Mouse (Mus musculus) gastrocnemius, adult 18-20 months (tissue): ENCODE results near the gene Ppp2r5d. TPM values are rescaled to one million over a fixed set of nuclear protein-coding genes. Genes with fewer than 3 reads are reported as not detected.

Experiments
- DNase-seq: peaks from one replicate; pipeline ENCODE4 v3.0.0; 2021; ENCODE audit warnings: low spot score
- total RNA-seq, 2 experiments: library from RNA; stranded (reverse); gene quantifications; 2 replicates each; pipeline ENCODE4 v1.2.3; 2021

Gene Ppp2r5d
- total RNA-seq, 2 experiments from 2014 or later = 26.4 to 28.3 TPM

DNA sequence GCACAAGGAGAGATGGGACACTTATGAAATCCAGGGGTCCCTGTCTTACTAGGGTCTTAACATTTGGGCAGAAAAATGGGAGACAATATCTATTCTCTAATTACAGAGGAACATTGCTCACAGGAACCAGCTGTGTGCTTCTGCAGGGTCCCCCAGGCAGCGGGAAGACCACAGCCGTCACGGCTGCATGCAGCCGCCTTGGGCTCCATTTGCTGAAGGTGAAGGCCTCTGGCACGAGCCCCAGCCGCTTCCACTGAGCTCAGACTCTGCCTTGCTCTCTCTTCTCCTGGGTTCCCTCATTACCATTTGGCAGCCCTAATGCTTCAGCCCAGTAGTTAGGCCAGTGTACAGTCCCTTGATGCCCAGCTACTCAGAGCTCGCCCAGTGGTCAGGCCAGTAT is 16.2 kb upstream of the Ppp2r5d start:
- no peak for DNase-seq

GRCm38 (mm10) chr17:46714756-46715481 is 10.0 kb upstream of the Ppp2r5d start:
- DNase-seq = peak; percentile 14

- DNase-seq = no peak
Measured at GRCm38 (mm10) chr17:46713849-46714248, 8.9 kb upstream of the Ppp2r5d start.

DNA sequence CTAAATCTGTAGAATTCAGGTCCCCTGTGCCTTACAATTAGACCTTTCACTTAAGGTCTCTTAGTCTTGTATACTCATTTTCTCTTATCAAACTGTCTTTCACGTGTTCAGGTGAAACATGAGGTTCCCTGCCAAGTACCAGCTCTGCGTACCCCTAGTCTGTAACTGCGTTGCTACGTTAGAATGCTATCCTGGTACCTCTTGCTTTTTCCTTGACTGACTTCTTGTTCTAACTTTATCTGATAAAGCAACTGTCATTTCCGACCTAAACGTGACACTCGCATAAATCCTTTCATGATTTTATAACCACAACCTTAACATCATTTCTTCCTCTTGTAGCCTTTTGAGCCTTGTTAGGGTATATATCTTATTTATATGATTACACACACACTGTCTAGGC is 7.5 kb upstream of the Ppp2r5d start:
- DNase-seq = no peak

- DNase-seq = peak; percentile 52
Measured at GRCm38 (mm10) chr17:46711612-46712271, 6.8 kb upstream of the Ppp2r5d start.

- peak; percentile 93 for DNase-seq
Measured at GRCm38 (mm10) chr17:46710959-46711597, 6.2 kb upstream of the Ppp2r5d start, which contains the start of gene Pex6. Pex6 (plus strand) TSS chr17:46711463.

GRCm38 (mm10) chr17:46706375-46707089 is 1.6 kb upstream of the Ppp2r5d start:
- peak; percentile 58 for DNase-seq

DNA sequence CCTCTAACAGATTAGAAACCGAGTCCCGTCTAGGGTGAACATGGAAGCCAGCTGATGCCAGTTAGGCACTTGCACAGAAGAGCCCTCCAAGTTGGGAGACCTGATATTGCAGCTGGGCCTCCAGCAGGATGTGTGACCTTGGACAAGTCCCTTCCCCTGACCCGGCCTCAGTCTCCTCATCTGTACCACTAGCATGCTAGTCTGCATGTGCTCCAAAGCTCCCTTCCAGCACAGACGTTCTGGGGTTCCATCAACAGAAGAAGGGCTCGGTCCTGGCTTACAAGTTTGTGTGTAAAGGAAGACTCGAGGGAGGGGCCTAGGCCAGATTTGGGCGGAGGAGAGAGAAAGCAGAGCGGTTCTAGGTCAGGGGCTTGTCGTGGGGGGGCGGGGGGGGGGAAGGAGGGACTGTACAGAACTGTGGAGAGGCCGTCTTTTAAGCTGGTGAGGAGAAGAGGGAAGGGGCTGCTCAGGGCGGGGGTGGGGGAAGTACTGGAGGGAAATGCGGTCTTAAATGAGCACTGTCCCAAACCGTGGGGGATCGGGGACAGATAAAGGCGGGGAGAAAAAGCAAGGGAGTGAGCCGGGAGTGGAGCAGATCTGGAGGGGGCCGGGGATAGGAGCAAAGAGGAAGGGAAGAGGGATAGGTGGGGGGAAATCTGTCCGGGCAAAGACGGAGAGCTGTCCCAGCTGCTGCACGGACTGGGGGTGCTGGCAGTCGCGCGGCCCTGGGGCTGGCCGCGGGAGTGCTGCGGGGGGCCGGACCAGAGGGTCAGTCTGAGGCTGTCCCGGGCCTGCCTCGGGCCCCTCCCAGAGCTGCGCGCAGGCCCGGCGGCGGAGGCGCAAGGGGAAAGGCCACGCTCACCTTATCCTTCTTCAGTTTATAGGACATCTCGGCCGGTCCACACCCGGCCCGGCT is 682 bp downstream of the Ppp2r5d start:
- peak; percentile 15 for DNase-seq

GRCm38 (mm10) chr17:46702506-46702905 is 2.4 kb downstream of the Ppp2r5d start:
- DNase-seq = no peak

DNA sequence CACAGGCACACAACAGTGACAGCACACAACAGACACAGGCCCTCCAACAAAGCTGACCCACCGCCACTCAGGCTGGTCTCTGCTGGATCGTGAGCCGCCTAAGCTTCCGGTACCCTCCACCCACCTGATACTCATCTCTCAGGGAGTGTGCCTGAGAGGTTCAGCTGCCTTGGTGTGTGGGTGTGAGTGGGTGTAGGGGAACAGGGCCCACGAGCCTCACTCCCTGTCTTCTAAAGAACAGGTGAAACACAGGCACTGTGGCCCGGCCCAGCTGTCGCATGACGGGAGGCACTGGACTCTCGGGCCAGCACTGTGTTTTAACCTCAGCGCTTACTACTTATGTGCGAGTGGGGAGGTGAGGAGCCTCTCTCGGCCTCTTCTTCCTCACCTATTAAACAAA is 2.8 kb downstream of the Ppp2r5d start:
- no peak for DNase-seq

DNA sequence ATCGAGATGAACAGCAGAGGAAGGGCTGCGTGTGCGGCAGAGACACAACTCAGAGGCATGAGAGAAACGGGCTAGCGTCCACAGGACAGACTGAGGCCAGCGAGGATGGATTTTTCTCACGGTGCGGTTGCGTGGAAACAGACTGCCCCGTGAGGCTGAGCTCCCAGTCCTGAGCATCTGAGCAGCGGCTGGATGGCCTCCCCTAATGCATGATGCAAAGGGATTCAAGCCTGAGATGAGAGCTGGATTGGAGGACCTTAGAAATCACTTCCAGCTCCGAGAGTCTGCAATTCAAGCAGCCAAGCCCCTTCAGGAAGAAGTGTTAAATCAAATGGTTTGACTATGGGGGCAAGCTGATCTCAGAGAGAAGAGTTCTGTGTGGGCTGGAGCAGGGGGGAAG is 3.4 kb downstream of the Ppp2r5d start:
- no peak for DNase-seq

GRCm38 (mm10) chr17:46699912-46700311 is 5.0 kb downstream of the Ppp2r5d start:
- DNase-seq = no peak

GRCm38 (mm10) chr17:46699245-46699644 is 5.7 kb downstream of the Ppp2r5d start:
- no peak for DNase-seq

- no peak for DNase-seq
Measured at GRCm38 (mm10) chr17:46698515-46698914, 6.4 kb downstream of the Ppp2r5d start.

GRCm38 (mm10) chr17:46694517-46695063 is 10.3 kb downstream of the Ppp2r5d start:
- no peak for DNase-seq

- DNase-seq = no peak
Measured at GRCm38 (mm10) chr17:46691390-46691789, 13.5 kb downstream of the Ppp2r5d start.

- no peak for DNase-seq
Measured at GRCm38 (mm10) chr17:46690665-46691064, 14.2 kb downstream of the Ppp2r5d start.

DNA sequence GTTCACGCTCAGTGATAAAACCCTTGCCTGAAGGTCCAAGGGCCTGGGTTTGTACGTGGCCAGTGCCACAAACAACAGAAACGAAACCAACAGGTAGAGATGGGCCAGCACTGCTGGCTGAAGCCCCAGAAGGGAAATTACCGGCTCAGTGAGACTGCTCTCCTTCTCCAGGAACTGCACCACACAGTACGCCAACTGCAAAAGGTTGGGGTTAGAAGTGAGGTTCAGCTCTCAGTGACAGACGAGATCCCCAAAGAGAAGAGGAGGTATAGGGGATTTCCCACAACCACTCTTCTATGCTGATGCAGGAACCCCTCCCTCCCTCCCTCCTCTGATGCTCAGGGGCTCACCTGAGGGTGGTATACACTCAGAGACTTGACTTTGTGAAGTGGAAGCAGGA is 19.0 kb downstream of the Ppp2r5d start:
- DNase-seq = no peak

- DNase-seq = no peak
Measured at GRCm38 (mm10) chr17:46682654-46683389, 22.1 kb downstream of the Ppp2r5d start.
